Mouse (Mus musculus) CH12.LX (cell line): ENCODE results near the gene Sept5. TPM values are rescaled to one million over a fixed set of nuclear protein-coding genes. Genes with fewer than 3 reads are reported as not detected.

Experiments
- DNase-seq: peaks from one replicate; pipeline ENCODE4 v3.0.0-alpha.2; 2013; ENCODE audit errors: extremely low read depth
- H3K27ac ChIP-seq: 2 replicates; pipeline ENCODE4 v1.5.1; 2012; ENCODE audit warnings: low read depth, mild to moderate bottlenecking, control low read depth, moderate library complexity; ENCODE audit not compliant: insufficient read depth
- H3K27me3 ChIP-seq: replicated peaks from 2 replicates; pipeline ENCODE3; 2012; ENCODE audit warnings: inconsistent platforms
- H3K36me3 ChIP-seq, 2 experiments: replicated peaks in 1 of 2; 2 replicates each; pipeline versions ENCODE3 to v1.6.1; 2012; ENCODE audit warnings: inconsistent platforms in 1 of 2, low read length in 1 of 2, mild to moderate bottlenecking in 1 of 2, mixed read lengths in 1 of 2, moderate library complexity in 1 of 2; ENCODE audit not compliant: control insufficient read depth in 1 of 2, insufficient read depth in 1 of 2
- H3K4me1 ChIP-seq, 2 experiments: 2 replicates each; pipeline ENCODE4 v1.6.1; 2012; ENCODE audit warnings: inconsistent platforms in 1 of 2, moderate library complexity in 1 of 2; ENCODE audit not compliant: insufficient read depth in 2 of 2, control insufficient read depth in 1 of 2
- H3K4me2 ChIP-seq: 2 replicates; pipeline ENCODE4 v1.6.1; 2012; ENCODE audit warnings: low read depth, mild to moderate bottlenecking, control low read depth; ENCODE audit not compliant: poor library complexity, insufficient read depth, severe bottlenecking
- H3K4me3 ChIP-seq, 3 experiments: fragments of 150-350 bp in 1 of 3; sonication (generic) in 1 of 3; replicated peaks in 1 of 3; 2 replicates each; pipeline versions ENCODE3 to v1.5.1; 2011 to 2012; ENCODE audit warnings: low read depth in 2 of 3, low read length in 2 of 3, mild to moderate bottlenecking in 2 of 3, moderate library complexity in 2 of 3, control low read depth in 1 of 3, improper control_type of control experiment in 1 of 3, inconsistent platforms in 1 of 3, mixed read lengths in 1 of 3; ENCODE audit not compliant: poor library complexity in 1 of 3
- H3K79me2 ChIP-seq: replicated peaks from 2 replicates; pipeline ENCODE4 v1.6.1; 2012; ENCODE audit warnings: mild to moderate bottlenecking, moderate library complexity; ENCODE audit not compliant: control insufficient read depth, poor library complexity, insufficient read depth, severe bottlenecking; ENCODE audit errors: extremely low read depth
- H3K9ac ChIP-seq: 2 replicates; pipeline ENCODE4 v1.6.1; 2012; ENCODE audit warnings: low read depth, mild to moderate bottlenecking, control low read depth, moderate library complexity; ENCODE audit not compliant: insufficient read depth
- H3K9me3 ChIP-seq: replicated peaks from 2 replicates; pipeline ENCODE3; 2012; ENCODE audit warnings: low read length, inconsistent platforms, mixed read lengths
- E2F4 ChIP-seq: IDR thresholded peaks from 2 replicates; pipeline ENCODE4 v1.6.1; 2011; ENCODE audit warnings: low read depth, low read length, improper control_type of control experiment; ENCODE audit not compliant: insufficient replicate concordance
- EP300 ChIP-seq: IDR thresholded peaks from 2 replicates; pipeline ENCODE4 v1.6.1; 2011; ENCODE audit warnings: low read length, improper control_type of control experiment
- MAZ ChIP-seq: IDR thresholded peaks from 2 replicates; pipeline ENCODE4 v1.6.1; 2012; ENCODE audit warnings: low read depth, mild to moderate bottlenecking, inconsistent platforms, low read length, improper control_type of control experiment, moderate library complexity
- MXI1 ChIP-seq: IDR thresholded peaks from 2 replicates; pipeline ENCODE4 v1.6.1; 2011; ENCODE audit warnings: mild to moderate bottlenecking, low read depth, low read length, improper control_type of control experiment
- MYC ChIP-seq: IDR thresholded peaks from 2 replicates; pipeline ENCODE4 v1.6.1; 2011; ENCODE audit warnings: low read depth, mild to moderate bottlenecking, improper control_type of control experiment, low read length
- NELFE ChIP-seq: IDR thresholded peaks from 2 replicates; pipeline ENCODE4 v1.6.1; 2011; ENCODE audit warnings: low read depth, low read length, improper control_type of control experiment
- NRF1 ChIP-seq: IDR thresholded peaks from 2 replicates; pipeline ENCODE4 v1.6.1; 2014; ENCODE audit warnings: low read depth, mild to moderate bottlenecking, inconsistent platforms, low read length, improper control_type of control experiment, moderate library complexity
- POLR2A ChIP-seq: IDR thresholded peaks from 2 replicates; pipeline ENCODE4 v1.6.1; 2011; ENCODE audit warnings: low read depth, mild to moderate bottlenecking, improper control_type of control experiment, low read length
- RAD21 ChIP-seq: IDR thresholded peaks from 2 replicates; pipeline ENCODE4 v1.6.1; 2011; ENCODE audit warnings: low read depth, mild to moderate bottlenecking, low read length, improper control_type of control experiment, moderate library complexity
- RCOR1 ChIP-seq: conservative IDR thresholded peaks from 2 replicates; pipeline ENCODE4 v1.6.1; 2012; ENCODE audit warnings: low read depth, mild to moderate bottlenecking, inconsistent platforms, low read length, improper control_type of control experiment
- TBP ChIP-seq: conservative IDR thresholded peaks from 2 replicates; pipeline ENCODE4 v1.6.1; 2011; ENCODE audit warnings: low read depth, low read length, improper control_type of control experiment
- UBTF ChIP-seq: IDR thresholded peaks from 2 replicates; pipeline ENCODE4 v1.6.1; 2012; ENCODE audit warnings: low read depth, mild to moderate bottlenecking, inconsistent platforms, low read length, improper control_type of control experiment, moderate library complexity
- ZC3H11A ChIP-seq: IDR thresholded peaks from 2 replicates; pipeline ENCODE4 v1.6.1; 2012; ENCODE audit warnings: low read depth, mild to moderate bottlenecking, inconsistent platforms, low read length, improper control_type of control experiment
- ZMIZ1 ChIP-seq: IDR thresholded peaks from 2 replicates; pipeline ENCODE4 v1.6.1; 2012; ENCODE audit warnings: low read depth, mild to moderate bottlenecking, inconsistent platforms, low read length, improper control_type of control experiment
- dilution Hi-C: fragments of 300-500 bp; cut with MboI; formaldehyde crosslinking; loops from 2 replicates; pipeline ENCODE4 v1.14.3; 2020; ENCODE audit warnings: low sequenced_read_pairs; ENCODE audit not compliant: extremely low pct_unique_long_range_greater_than_20kb, extremely low pct_ligation_motif_present
- in situ Hi-C: fragments of 300-500 bp; cut with MboI; formaldehyde crosslinking; loops from 3 replicates; pipeline ENCODE4 v1.14.3; 2019; ENCODE audit warnings: low sequenced_read_pairs, low pct_ligation_motif_present, low pct_unique_long_range_greater_than_20kb, mixed read lengths
- polyA plus RNA-seq: library from polyadenylated mRNA; unstranded; fragments of >175 nt; gene quantifications from 2 replicates; pipeline ENCODE4 v1.2.1, GENCODE M21; 2012; ENCODE audit warnings: low read depth; ENCODE audit not compliant: insufficient read length
- total RNA-seq, 2 experiments: library from RNA; depleted of rRNA; stranded (reverse); fragments of 300-350 nt in 1 of 2; fragments of >200 nt in 1 of 2; gene quantifications; 2 replicates each; pipeline ENCODE4 v1.2.3; 2012 to 2014

Sept5 gene
- total and polyA plus RNA-seq, 3 experiments: 0.56 to 3.9 (median 0.63) TPM

- H3K27me3 ChIP-seq: peaks cover 15% of the 10 kb centered on the region
These were observed 44.1 kb downstream of the Sept5 start for GRCm38 (mm10) chr16:18585676-18586075.

DNA sequence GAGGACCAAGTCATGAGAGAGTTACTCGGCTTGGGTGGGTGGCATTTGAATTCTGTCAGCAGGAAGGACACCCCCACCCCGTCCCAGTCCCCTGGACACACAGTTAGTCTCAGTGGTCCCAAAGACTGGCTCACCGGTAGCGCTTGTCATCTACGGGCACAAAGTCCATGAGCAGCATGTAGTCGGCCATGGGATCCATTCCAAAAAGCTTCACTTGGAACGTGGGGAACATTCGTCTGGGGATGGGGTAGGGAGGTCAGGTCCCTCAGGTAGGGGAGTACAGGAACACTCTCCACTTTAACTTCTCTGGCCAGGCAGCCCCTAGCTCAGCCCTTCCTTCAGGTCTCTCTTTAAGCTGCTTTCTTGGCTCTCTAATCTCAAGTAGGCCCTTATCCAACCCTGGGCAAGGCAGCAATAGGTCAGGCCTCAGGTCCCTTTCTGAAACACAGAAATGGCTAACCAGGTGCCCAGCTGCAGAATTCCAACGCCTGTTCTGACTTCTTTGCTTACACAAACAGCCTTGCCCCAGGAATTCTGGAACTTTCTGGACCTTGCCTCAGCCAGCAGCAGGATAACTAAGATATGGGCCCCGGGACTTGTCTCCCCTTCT lies 44.7 kb downstream of the Sept5 start:
- H3K36me3 ChIP-seq: no peaks in the 10 kb centered on the region
- DNase-seq: no peak
- no peak overlapping the region for H3K27ac ChIP-seq
- peaks cover 0 to 4% of the 10 kb centered on the region in 2 experiments; a peak in 2 of 4 replicates for H3K4me1 ChIP-seq
- dilution Hi-C loops: no loop called here
- peaks cover 59% of the 10 kb centered on the region for H3K9me3 ChIP-seq
- no peak overlapping the region for H3K4me2 ChIP-seq
- TF ChIP-seq UBTF: no peak
- TF ChIP-seq MYC: no peak
- no peak for TF ChIP-seq EP300
- TF ChIP-seq RAD21: no peak
- TF ChIP-seq MAZ: no peak
- no peak for TF ChIP-seq TBP
- TF ChIP-seq ZMIZ1: no peak
- TF ChIP-seq NELFE: no peak
- no peak for TF ChIP-seq RCOR1
- TF ChIP-seq NRF1: no peak
- no peak overlapping the region for H3K9ac ChIP-seq
- no peaks in the 10 kb centered on the region for H3K79me2 ChIP-seq
- H3K4me3 ChIP-seq: no peak overlapping the region
- in situ Hi-C loops: no loop called here
- H3K27me3 ChIP-seq: peaks cover 8% of the 10 kb centered on the region

More at GRCm38 (mm10) chr16:18585676-18586075, 44.1 kb downstream of the Sept5 start:
- Histone ChIP-seq H3K4me3 (no peak overlapping the region), H3K9me3 (peaks cover 59% of the 10 kb centered on the region), H3K79me2 (no peaks in the 10 kb centered on the region), H3K36me3 (no peaks in the 10 kb centered on the region)
- no peak for DNase-seq
- TF ChIP-seq RCOR1: no peak
- TF ChIP-seq POLR2A: no peak
- TF ChIP-seq E2F4: no peak
- TF ChIP-seq MXI1: no peak
- TF ChIP-seq ZC3H11A: no peak
- TF ChIP-seq UBTF: no peak
- TF ChIP-seq, all 38 proteins: peak for 0
- peaks cover 4 to 7% of the 10 kb centered on the region in 2 experiments; a peak in 2 of 4 replicates for H3K4me1 ChIP-seq
- dilution Hi-C loops (no loop called here), in situ Hi-C loops (no loop called here)
- no peak overlapping the region for H3K9ac ChIP-seq
- no peak overlapping the region for H3K4me2 ChIP-seq
- no peak overlapping the region for H3K27ac ChIP-seq
